ENCODE assay signal across 11 mouse cellular contexts in genomic region chr7:101453725-101454124, GRCm38 (mm10). TPM values are rescaled to one million over a fixed set of nuclear protein-coding genes. Genes with fewer than 3 reads are reported as not detected.
DNase-seq lines count a peak whose midpoint lies in the region; ATAC-seq lines count a peak whose summit lies in the region.
"Had no signal": no experiment of that assay in that cellular context is flagged by ENCODE, and none has a peak within 500 bp of the region (broad histone marks: within the 10 kb centered on the region; RNA-seq: fewer than 3 reads in every experiment).

No protein-coding gene starts in this region.

- DNase-seq in adrenal gland, adult (ENCODE audit: inconsistent age in 2 of 2, low spot score in 1 of 2) = peak; percentile 70 to 85
- no peak for DNase-seq in adrenal gland, postnatal 4 days (ENCODE audit: low spot score in 2 of 2)
- no peak for DNase-seq in lung, postnatal 36 days
- DNase-seq in hindbrain, embryonic 14.5 days (ENCODE audit: low spot score) = no peak
- DNase-seq in Muller cell, postnatal 12 days (ENCODE audit: inconsistent ontology term) = no peak
- DNase-seq in cerebellum, adult 8-10 months = no peak
- DNase-seq: cerebellum, postnatal 25 days had no signal

- no peaks in the 10 kb centered on the region for H3K36me3 ChIP-seq in lung, embryonic 16.5 days (ENCODE audit: control insufficient read depth, insufficient read depth, low read length)
- H3K36me3 ChIP-seq in hindbrain, embryonic 14.5 days (replicated peaks; ENCODE audit: control insufficient read depth, insufficient read depth) = no peaks in the 10 kb centered on the region
- H3K36me3 ChIP-seq in liver, embryonic 15.5 days (replicated peaks) = no peaks in the 10 kb centered on the region

- peaks cover 17% of the 10 kb centered on the region for H3K27me3 ChIP-seq in lung, embryonic 16.5 days (ENCODE audit: control insufficient read depth, insufficient read depth, low read depth, low read length)
- H3K27me3 ChIP-seq in hindbrain, embryonic 14.5 days (ENCODE audit: control insufficient read depth, insufficient read depth, low read length) = peaks cover 19% of the 10 kb centered on the region
- H3K27me3 ChIP-seq in liver, embryonic 15.5 days = peaks cover 59% of the 10 kb centered on the region

- ATAC-seq in lung, embryonic 16.5 days (ENCODE audit: low read depth) = no peak
- ATAC-seq in hindbrain, embryonic 14.5 days (ENCODE audit: low FRiP score) = no peak
- ATAC-seq in liver, embryonic 15.5 days (ENCODE audit: insufficient read depth) = no peak
- ATAC-seq: Patski had no signal

- peak overlapping the region; percentile 100; the same call in 1 of the 2 replicates for H3K4me2 ChIP-seq in lung, embryonic 16.5 days (ENCODE audit: low read depth, low read length)
- peak overlapping the region; percentile 100 for H3K4me2 ChIP-seq in hindbrain, embryonic 14.5 days (replicated peaks)
- H3K4me2 ChIP-seq in liver, embryonic 15.5 days = peak overlapping the region; percentile 16

- WGBS in lung, embryonic 16.5 days = 20% methylated on average over 8 of the region's 8 CpGs
- 13% methylated on average over 8 of the region's 8 CpGs for whole genome bisulfite sequencing in hindbrain, embryonic 14.5 days
- WGBS in liver, embryonic 15.5 days (ENCODE audit: insufficient replicate concordance) = 37% methylated on average over 8 of the region's 8 CpGs

- no peaks in the 10 kb centered on the region for H3K9me3 ChIP-seq in lung, embryonic 16.5 days (ENCODE audit: control insufficient read depth, low read length)
- H3K9me3 ChIP-seq in hindbrain, embryonic 14.5 days (ENCODE audit: control insufficient read depth, low read length) = no peaks in the 10 kb centered on the region
- no peaks in the 10 kb centered on the region for H3K9me3 ChIP-seq in liver, embryonic 15.5 days (replicated peaks)

- no peak overlapping the region for H3K4me3 ChIP-seq in lung, embryonic 16.5 days (ENCODE audit: low read length)
- no peak overlapping the region for H3K4me3 ChIP-seq in hindbrain, embryonic 14.5 days (replicated peaks; ENCODE audit: low read length)
- H3K4me3 ChIP-seq in liver, embryonic 15.5 days (replicated peaks) = no peak overlapping the region

- no peak overlapping the region for H3K27ac ChIP-seq in lung, embryonic 16.5 days (ENCODE audit: low read length)
- no peak overlapping the region for H3K27ac ChIP-seq in hindbrain, embryonic 14.5 days
- H3K27ac ChIP-seq in liver, embryonic 15.5 days (replicated peaks) = no peak overlapping the region

- no peak overlapping the region for H3K9ac ChIP-seq in lung, embryonic 16.5 days (ENCODE audit: low read length)
- no peak overlapping the region for H3K9ac ChIP-seq in hindbrain, embryonic 14.5 days
- H3K9ac ChIP-seq in liver, embryonic 15.5 days = no peak overlapping the region

- H3K4me1 ChIP-seq in lung, embryonic 16.5 days (replicated peaks; ENCODE audit: control insufficient read depth, insufficient read depth, low read length) = peaks cover 8% of the 10 kb centered on the region; the same call in 1 of the 2 replicates
- H3K4me1 ChIP-seq in hindbrain, embryonic 14.5 days (replicated peaks; ENCODE audit: control insufficient read depth, insufficient read depth, low read length) = peaks cover 14% of the 10 kb centered on the region; the same call in 1 of the 2 replicates
- H3K4me1 ChIP-seq in liver, embryonic 15.5 days (replicated peaks) = peaks cover 10% of the 10 kb centered on the region

RNA-seq across cellular contexts. Expression of gene Pde2a, which starts 32.2 kb away (rescaled TPM):
- total RNA-seq in adrenal gland, postnatal 4 days (2021) = 100 to 1,000 TPM; 105 to 129 TPM
- polyA plus RNA-seq in lung, embryonic 16.5 days (2015; fragmentation: Nextera tagmentation; extraction: Ambion mirVana) = 14.8 and 22.5 TPM in 2 replicates
- polyA plus RNA-seq in hindbrain, embryonic 14.5 days (2014; fragmentation: Nextera tagmentation; extraction: Ambion mirVana) = 25.9 and 26.6 TPM in 2 replicates
- 12.0 and 13.9 TPM in 2 replicates for polyA plus RNA-seq in liver, embryonic 15.5 days (2015; fragmentation: Nextera tagmentation; extraction: Ambion mirVana)

RNA-seq across cellular contexts. Expression of gene Gm45837, which starts 43.0 kb away (rescaled TPM):
- total RNA-seq in adrenal gland, postnatal 4 days (2021) = 10 to 100 TPM in 1 of 2 experiments, 1 to 10 TPM in 1; 7.2 to 21.2 TPM
- 2.4 and 8.8 TPM in 2 replicates for polyA plus RNA-seq in lung, embryonic 16.5 days (2015; fragmentation: Nextera tagmentation; extraction: Ambion mirVana)
- 1.3 TPM in 1 of 2 replicates, not detected in the other for polyA plus RNA-seq in hindbrain, embryonic 14.5 days (2014; fragmentation: Nextera tagmentation; extraction: Ambion mirVana)
- 0.16 TPM in 1 of 2 replicates, not detected in the other for polyA plus RNA-seq in liver, embryonic 15.5 days (2015; fragmentation: Nextera tagmentation; extraction: Ambion mirVana)
- polyA plus RNA-seq: gonadal fat pad, adult 2 months had no signal

Comparison
In these comparisons a context has a peak if more than half of its experiments do, and no peak if none do; other contexts are left out.
1. DNase-seq: peak in adrenal gland, adult (2 of 2); none in adrenal gland, postnatal 4 days (0 of 2), lung, postnatal 36 days (single experiment), hindbrain, embryonic 14.5 days (single experiment), Muller cell, postnatal 12 days (single experiment) and cerebellum, adult 8-10 months (single experiment).
2. H3K4me2 ChIP-seq: peak in every context shown above with its lines; median percentile 100 in lung, embryonic 16.5 days; 100 in hindbrain, embryonic 14.5 days; 16 in liver, embryonic 15.5 days.